Mouse (Mus musculus) MEL (cell line): ENCODE results near the gene Ephx1. TPM values are rescaled to one million over a fixed set of nuclear protein-coding genes. Genes with fewer than 3 reads are reported as not detected.
"Not testable (repeated sequence)": the region's sequence is repeated elsewhere in the genome, so short reads cannot be mapped to it uniquely, and the experiment has no call there.

Source experiments
- DNase-seq: peaks from one replicate; pipeline ENCODE4 v3.0.0; 2011; ENCODE audit warnings: low read depth, low spot score
- H3K27ac ChIP-seq: 2 replicates; pipeline ENCODE4 v1.5.1; 2012; ENCODE audit warnings: low read depth, mild to moderate bottlenecking, control low read depth, low read length, moderate library complexity; ENCODE audit not compliant: control insufficient read depth
- H3K27me3 ChIP-seq, 2 experiments: fragments of 150-350 bp in 1 of 2; sonication (generic) in 1 of 2; 2 replicates each; pipeline ENCODE4 v1.6.1; 2012; ENCODE audit warnings: low read length in 2 of 2, mild to moderate bottlenecking in 2 of 2, improper control_type of control experiment in 1 of 2, moderate library complexity in 1 of 2; ENCODE audit not compliant: insufficient read depth in 2 of 2, control insufficient read depth in 1 of 2
- H3K36me3 ChIP-seq, 2 experiments: 2 replicates each; pipeline ENCODE4 v1.6.1; 2012 to 2014; ENCODE audit warnings: low read length in 2 of 2, improper control_type of control experiment in 1 of 2, inconsistent platforms in 1 of 2, mild to moderate bottlenecking in 1 of 2; ENCODE audit not compliant: insufficient read depth in 2 of 2, control insufficient read depth in 1 of 2
- H3K4me1 ChIP-seq, 2 experiments: fragments of 150-350 bp in 1 of 2; sonication (generic) in 1 of 2; 2 replicates each; pipeline ENCODE4 v1.6.1; 2012; ENCODE audit warnings: low read length in 2 of 2, improper control_type of control experiment in 1 of 2, mild to moderate bottlenecking in 1 of 2; ENCODE audit not compliant: insufficient read depth in 2 of 2, control insufficient read depth in 1 of 2
- H3K4me3 ChIP-seq, 2 experiments: fragments of 150-350 bp in 1 of 2; sonication (generic) in 1 of 2; 2 replicates each; pipeline ENCODE4 v1.5.1; 2012; ENCODE audit warnings: low read depth in 2 of 2, low read length in 2 of 2, mild to moderate bottlenecking in 2 of 2, moderate library complexity in 2 of 2, control low read depth in 1 of 2, improper control_type of control experiment in 1 of 2; ENCODE audit not compliant: control insufficient read depth in 1 of 2, insufficient read depth in 1 of 2
- H3K79me2 ChIP-seq: 2 replicates; pipeline ENCODE4 v1.6.1; 2012; ENCODE audit warnings: mild to moderate bottlenecking, low read length, moderate library complexity; ENCODE audit not compliant: control insufficient read depth, poor library complexity, insufficient read depth
- H3K9ac ChIP-seq: 2 replicates; pipeline ENCODE4 v1.6.1; 2012; ENCODE audit warnings: low read depth, mild to moderate bottlenecking, control low read depth, low read length, moderate library complexity; ENCODE audit not compliant: control insufficient read depth, poor library complexity, severe bottlenecking
- H3K9me3 ChIP-seq: fragments of 150-350 bp; sonication (generic); replicated peaks from 2 replicates; pipeline ENCODE4 v1.6.1; 2012; ENCODE audit warnings: mild to moderate bottlenecking, low read length, improper control_type of control experiment, moderate library complexity; ENCODE audit not compliant: insufficient read depth
- CTCF ChIP-seq, 3 experiments: IDR thresholded peaks in 2 of 3; conservative IDR thresholded peaks in 1 of 3; 2 replicates each; pipeline ENCODE4 v1.5.1; 2011 to 2012; ENCODE audit warnings: low read length in 3 of 3, low read depth in 2 of 3, mild to moderate bottlenecking in 2 of 3, improper control_type of control experiment in 1 of 3, inconsistent platforms in 1 of 3, mixed read lengths in 1 of 3, moderate library complexity in 1 of 3; ENCODE audit not compliant: control insufficient read depth in 1 of 3, insufficient read depth in 1 of 3, poor library complexity in 1 of 3, severe bottlenecking in 1 of 3
- POLR2AphosphoS2 ChIP-seq: IDR thresholded peaks from 2 replicates; pipeline ENCODE4 v1.6.1; 2011; ENCODE audit warnings: low read length, improper control_type of control experiment
- POLR2AphosphoS5 ChIP-seq: IDR thresholded peaks from 2 replicates; pipeline ENCODE4 v1.6.1; 2012; ENCODE audit warnings: low read depth, borderline replicate concordance, mild to moderate bottlenecking, inconsistent platforms, low read length, moderate library complexity, mixed read lengths
- SMC3 ChIP-seq: IDR thresholded peaks from 2 replicates; pipeline ENCODE4 v1.6.1; 2011; ENCODE audit warnings: low read depth, low read length, improper control_type of control experiment
- USF1 ChIP-seq: IDR thresholded peaks from 2 replicates; pipeline ENCODE4 v1.6.1; 2014; ENCODE audit warnings: low read depth, mild to moderate bottlenecking, inconsistent platforms, low read length, improper control_type of control experiment, moderate library complexity
- ZMIZ1 ChIP-seq: IDR thresholded peaks from 2 replicates; pipeline ENCODE4 v1.6.1; 2012; ENCODE audit warnings: low read depth, mild to moderate bottlenecking, inconsistent platforms, low read length, improper control_type of control experiment, moderate library complexity
- polyA plus RNA-seq, 2 experiments: library from polyadenylated mRNA; stranded (reverse) in 1 of 2; unstranded in 1 of 2; fragments of >175 nt in 1 of 2; fragments of >200 nt in 1 of 2; gene quantifications; 2 replicates each; pipeline versions ENCODE4 v1.2.1 to v1.2.4; 2012; ENCODE audit warnings: low replicate concordance in 2 of 2, low read depth in 1 of 2; ENCODE audit not compliant: insufficient read length in 2 of 2, insufficient read depth in 1 of 2, missing spikeins in 1 of 2
- total RNA-seq: library from RNA; depleted of rRNA; stranded (reverse); fragments of 300-350 nt; gene quantifications from 2 replicates; pipeline ENCODE4 v1.2.3, GENCODE M21; 2012

Gene Ephx1
- total and polyA plus RNA-seq, 3 experiments = 0.15 to 0.39 TPM; not detected in 1

GRCm38 (mm10) chr1:180986701-180987100, 34.0 kb downstream of the Ephx1 start:
- H3K4me1 ChIP-seq = no peaks in the 10 kb centered on the region
- H3K9ac ChIP-seq = no peak overlapping the region
- peaks cover 2 to 7% of the 10 kb centered on the region in 2 experiments; a peak in 3 of 4 replicates for H3K27me3 ChIP-seq
- H3K4me3 ChIP-seq = no peak overlapping the region
- no peaks in the 10 kb centered on the region for H3K79me2 ChIP-seq
- TF ChIP-seq CTCF (IDR thresholded peaks at IDR 0.05 in 2 of 3, conservative IDR thresholded peaks at IDR 0.05 in 1 of 3; ENCODE audit: control insufficient read depth in 1 of 3, insufficient read depth in 1 of 3, low read depth in 2 of 3, low read length in 3 of 3, poor library complexity in 1 of 3, severe bottlenecking in 1 of 3) (peak; percentile 7 to 47 (median 42); a peak in 4 of 6 replicates), USF1 (no peak), SMC3 (0 out of 2 replicates have a peak, but pooled peaks have one; percentile 6)
- DNase-seq = peak; percentile 23
- H3K36me3 ChIP-seq = no peaks in the 10 kb centered on the region
- no peaks in the 10 kb centered on the region for H3K9me3 ChIP-seq
- H3K27ac ChIP-seq = no peak overlapping the region

- H3K27me3 ChIP-seq, H3K9ac ChIP-seq, H3K79me2 ChIP-seq, H3K9me3 ChIP-seq, H3K36me3 ChIP-seq, H3K4me3 ChIP-seq, H3K4me1 ChIP-seq, H3K27ac ChIP-seq: not testable (repeated sequence)
- DNase-seq = peak; percentile 51
Measured at GRCm38 (mm10) chr1:180981298-180982046, 39.2 kb downstream of the Ephx1 start.

GRCm38 (mm10) chr1:180980464-180980863, 40.2 kb downstream of the Ephx1 start:
- Histone ChIP-seq H3K36me3 (0 out of 4 replicates have a peak, but pooled peaks cover 0 to 2% of the 10 kb centered on the region in 2 experiments), H3K27ac (no peak overlapping the region), H3K4me3 (no peak overlapping the region), H3K9ac (no peak overlapping the region), H3K9me3 (no peaks in the 10 kb centered on the region), H3K4me1 (peaks cover 0 to 3% of the 10 kb centered on the region in 2 experiments; a peak in 2 of 4 replicates), H3K27me3 (peaks cover 2 to 7% of the 10 kb centered on the region in 2 experiments; a peak in 3 of 4 replicates), H3K79me2 (no peaks in the 10 kb centered on the region; the same call in 1 of the 2 replicates)
- TF ChIP-seq POLR2AphosphoS2 (no peak), POLR2AphosphoS5 (no peak), ZMIZ1 (no peak)
- DNase-seq = no peak
